Mouse (Mus musculus) hindbrain, embryonic 16.5 days (tissue): Measurements from ENCODE around the gene Ech1. TPM values are rescaled to one million over a fixed set of nuclear protein-coding genes. Genes with fewer than 3 reads are reported as not detected.

Experiments
- ATAC-seq: fragments of 200-750 bp; cut with Nextera tagmentation; 2 replicates; pipeline ENCODE4 v1.8.0; 2017; ENCODE audit warnings: moderate TSS enrichment, moderate library complexity
- H3K27ac ChIP-seq: fragments of 300-500 bp; sonication (generic); 2 replicates; pipeline ENCODE4 v1.5.1; 2014; ENCODE audit warnings: low read depth, mild to moderate bottlenecking, control low read depth, low read length, moderate library complexity
- H3K27me3 ChIP-seq: fragments of 300-500 bp; sonication (generic); replicated peaks from 2 replicates; pipeline ENCODE4 v1.6.1; 2014; ENCODE audit warnings: low read length; ENCODE audit not compliant: control insufficient read depth, insufficient read depth
- H3K36me3 ChIP-seq: fragments of 300-500 bp; sonication (generic); 2 replicates; pipeline ENCODE4 v1.6.1; 2014; ENCODE audit warnings: mild to moderate bottlenecking, low read length, moderate library complexity, mixed read lengths; ENCODE audit not compliant: control insufficient read depth, insufficient read depth
- H3K4me1 ChIP-seq: fragments of 300-500 bp; sonication (generic); 2 replicates; pipeline ENCODE4 v1.6.1; 2014; ENCODE audit warnings: low read depth, low read length; ENCODE audit not compliant: control insufficient read depth, insufficient read depth
- H3K4me2 ChIP-seq: fragments of 300-500 bp; sonication (generic); 2 replicates; pipeline ENCODE4 v1.6.1; 2014; ENCODE audit warnings: mild to moderate bottlenecking, low read length, control low read depth, moderate library complexity
- H3K4me3 ChIP-seq: fragments of 300-500 bp; sonication (generic); 2 replicates; pipeline ENCODE4 v1.5.1; 2014; ENCODE audit warnings: mild to moderate bottlenecking, low read length, control low read depth, moderate library complexity
- H3K9ac ChIP-seq: fragments of 300-500 bp; sonication (generic); 2 replicates; pipeline ENCODE4 v1.6.1; 2014; ENCODE audit warnings: low read depth, mild to moderate bottlenecking, control low read depth, low read length, moderate library complexity
- H3K9me3 ChIP-seq: fragments of 300-500 bp; sonication (generic); 2 replicates; pipeline ENCODE4 v1.6.1; 2014; ENCODE audit warnings: mild to moderate bottlenecking, low read length, moderate library complexity; ENCODE audit not compliant: control insufficient read depth
- WGBS: fragments of 180-500 bp; shearing (Covaris S2); extraction: QIAGEN DNeasy Blood & Tissue Kit; methylation state at CpG from one replicate; pipeline ENCODE4 v1.1.7; 2014; 5-methylcytosine and 5-hydroxymethylcytosine counted together
- polyA plus RNA-seq: library from polyadenylated mRNA; unstranded; fragments of >200 nt; fragmentation: Nextera tagmentation; extraction: Ambion mirVana; gene quantifications from 2 replicates; pipeline ENCODE4 v1.2.1, GENCODE M21; 2015

Gene Ech1
- polyA plus RNA-seq, 1 experiment from 2014 or later, result 117 TPM

DNA sequence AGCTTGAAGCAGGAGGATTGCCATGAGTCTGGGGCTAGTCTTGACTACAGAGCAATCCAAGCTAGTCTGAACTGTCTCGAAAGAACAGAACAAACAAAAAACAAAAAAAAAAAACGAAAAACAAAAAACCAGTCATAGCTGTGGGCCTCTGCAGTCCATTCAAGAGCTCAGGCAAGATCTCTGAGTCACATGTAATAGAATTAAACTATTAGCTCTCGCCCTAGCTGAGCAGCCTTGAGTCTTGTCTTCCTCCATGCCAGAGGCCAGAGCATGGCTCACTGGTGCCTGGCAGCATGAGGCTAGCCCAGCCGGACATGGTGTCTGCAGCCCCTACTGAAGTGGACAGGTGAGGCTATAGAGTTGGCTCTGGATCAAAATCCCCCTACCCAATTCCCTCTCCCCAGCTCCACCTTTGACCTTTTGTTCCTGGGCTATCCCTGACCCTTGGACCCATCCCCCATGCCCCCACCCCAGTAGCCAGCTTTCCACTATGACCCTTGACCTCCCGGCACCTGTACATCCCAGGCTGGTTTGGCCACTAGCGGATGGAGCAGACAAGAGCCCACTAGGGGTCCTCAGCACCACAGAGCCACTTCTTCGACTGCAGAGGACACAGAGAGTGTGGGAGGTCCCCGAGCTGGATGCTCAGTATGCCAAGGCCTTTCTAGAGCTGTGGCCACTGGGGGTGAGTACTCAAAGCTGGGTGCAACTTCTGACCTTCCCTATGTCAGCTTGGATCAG, 34.8 kb upstream of the Ech1 start:
- peak; percentile 65; the same call in 1 of the 2 replicates for ATAC-seq
- H3K4me1 ChIP-seq, result no peaks in the 10 kb centered on the region
- H3K4me3 ChIP-seq, result no peak overlapping the region
- no peak overlapping the region for H3K27ac ChIP-seq
- H3K4me2 ChIP-seq, result no peak overlapping the region
- no peaks in the 10 kb centered on the region for H3K27me3 ChIP-seq
- H3K9ac ChIP-seq, result no peak overlapping the region
- peaks cover 3% of the 10 kb centered on the region for H3K36me3 ChIP-seq
- WGBS, result 50% methylated on average over 8 of the region's 8 CpGs
- H3K9me3 ChIP-seq, result no peaks in the 10 kb centered on the region

DNA sequence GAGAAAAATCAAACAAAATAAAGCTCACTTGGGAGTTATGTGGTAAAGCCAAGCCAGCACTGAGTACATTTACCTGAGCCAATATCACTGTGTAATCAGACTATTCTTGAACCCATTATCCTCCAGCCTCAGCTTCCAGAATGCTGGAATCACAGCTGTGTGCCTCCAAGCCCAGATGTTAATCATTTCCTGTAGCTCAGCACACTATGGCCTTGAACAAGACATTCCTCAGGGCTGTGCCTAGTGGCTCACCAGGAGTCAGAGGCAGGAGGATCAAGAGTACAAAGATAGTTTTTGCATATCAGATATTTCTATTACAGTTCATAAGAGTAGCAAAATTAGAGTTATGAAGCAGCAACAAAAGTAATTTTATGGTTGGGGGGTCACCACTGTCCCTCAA, 33.3 kb upstream of the Ech1 start:
- Histone ChIP-seq H3K27ac (no peak overlapping the region), H3K27me3 (no peaks in the 10 kb centered on the region), H3K4me1 (no peaks in the 10 kb centered on the region; the same call in 1 of the 2 replicates), H3K9ac (no peak overlapping the region), H3K36me3 (peaks cover 3% of the 10 kb centered on the region), H3K4me2 (no peak overlapping the region), H3K9me3 (no peaks in the 10 kb centered on the region), H3K4me3 (no peak overlapping the region)
- ATAC-seq, result no peak

DNA sequence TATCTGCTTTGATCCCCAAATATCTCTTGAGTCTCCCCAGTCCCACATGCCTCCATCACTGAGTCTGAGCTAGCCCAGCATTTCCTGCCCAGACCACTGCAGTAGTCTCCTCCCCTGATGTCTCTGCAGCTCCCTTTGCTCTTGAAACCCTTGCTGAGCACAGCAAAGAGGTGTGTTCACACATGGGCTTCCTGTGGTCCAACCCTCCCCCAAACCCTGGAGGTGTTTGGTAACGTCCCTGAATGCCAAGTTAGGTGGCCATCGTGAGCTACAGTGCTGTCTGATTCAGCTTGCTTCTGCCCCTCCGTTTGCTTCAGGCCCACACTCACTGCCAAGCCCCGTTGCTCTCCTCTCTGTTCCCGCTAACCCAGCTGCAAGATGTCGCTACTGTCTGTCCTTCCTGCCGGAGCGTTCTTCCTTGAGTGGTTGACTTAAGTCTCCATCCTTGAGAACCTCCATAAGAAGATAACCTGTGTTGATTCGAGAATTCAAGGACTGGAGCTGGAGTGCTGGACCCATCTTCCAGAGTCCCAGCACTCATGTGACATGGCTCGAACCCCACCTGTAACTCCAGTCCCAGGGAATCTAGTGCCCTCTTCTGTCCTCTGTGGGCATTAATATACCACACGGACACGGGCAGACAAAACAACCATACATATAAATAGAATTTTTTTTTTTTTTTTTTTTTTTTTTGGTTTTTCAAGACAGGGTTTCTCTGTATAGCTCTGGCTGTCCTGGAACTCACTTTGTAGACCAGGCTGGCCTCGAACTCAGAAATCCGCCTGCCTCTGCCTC, 32.4 kb upstream of the Ech1 start:
- Histone ChIP-seq H3K4me1 (no peaks in the 10 kb centered on the region; the same call in 1 of the 2 replicates), H3K9ac (no peak overlapping the region), H3K4me3 (no peak overlapping the region), H3K27me3 (no peaks in the 10 kb centered on the region), H3K9me3 (no peaks in the 10 kb centered on the region), H3K36me3 (peaks cover 3% of the 10 kb centered on the region), H3K4me2 (no peak overlapping the region), H3K27ac (no peak overlapping the region)
- 88% methylated on average over 13 of the region's 14 CpGs for WGBS
- ATAC-seq, result no peak

DNA sequence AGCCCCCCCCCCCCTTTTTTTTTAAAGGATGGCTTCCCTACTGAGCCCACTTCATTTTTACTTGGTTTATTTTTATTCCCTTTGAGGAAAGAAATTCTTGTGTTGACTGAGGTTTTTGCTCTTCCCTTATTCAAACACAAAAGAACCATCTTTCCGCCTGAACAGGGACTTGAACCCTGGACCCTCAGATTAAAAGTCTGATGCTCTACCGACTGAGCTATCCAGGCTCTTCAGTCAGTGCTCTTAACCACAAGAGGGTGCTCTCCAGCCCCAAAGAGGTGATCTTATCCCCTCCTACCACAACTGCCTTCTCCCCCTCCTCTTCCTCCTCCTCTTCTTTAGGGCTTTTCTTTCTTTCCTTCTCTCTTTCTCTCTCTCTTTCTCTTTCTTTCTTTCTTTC, 31.2 kb upstream of the Ech1 start:
- no peak for ATAC-seq
- no peaks in the 10 kb centered on the region; the same call in 1 of the 2 replicates for H3K4me1 ChIP-seq
- 39% methylated on average over 2 of the region's 2 CpGs for whole genome bisulfite sequencing

DNA sequence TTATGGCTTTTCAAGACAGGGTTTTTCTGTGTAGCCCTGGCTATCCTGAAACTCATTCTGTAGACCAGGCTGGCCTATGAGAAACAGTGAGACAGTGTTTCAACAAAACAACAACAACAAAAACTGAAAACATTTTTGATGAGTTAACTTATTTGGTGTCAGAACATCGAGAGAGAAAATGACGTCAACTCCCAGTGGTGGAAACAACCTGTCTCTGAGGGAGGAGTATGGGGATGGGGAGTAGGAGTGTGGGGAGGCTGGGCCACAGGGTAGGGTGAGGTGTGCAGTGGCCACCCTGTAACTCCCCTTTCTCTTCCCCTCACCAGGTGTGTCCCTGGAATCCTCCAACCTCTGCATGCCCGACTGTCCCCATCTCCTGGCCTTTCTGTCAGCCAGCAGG, 30.5 kb upstream of the Ech1 start:
- Histone ChIP-seq H3K36me3 (no peaks in the 10 kb centered on the region), H3K4me3 (no peak overlapping the region), H3K9me3 (no peaks in the 10 kb centered on the region), H3K9ac (no peak overlapping the region), H3K27me3 (no peaks in the 10 kb centered on the region), H3K27ac (no peak overlapping the region), H3K4me2 (no peak overlapping the region), H3K4me1 (no peaks in the 10 kb centered on the region; the same call in 1 of the 2 replicates)
- WGBS, result 70% methylated on average over 3 of the region's 3 CpGs
- ATAC-seq, result no peak

More for the DNA sequence above, 31.2 kb upstream of the Ech1 start:
- Histone ChIP-seq H3K9me3 (no peaks in the 10 kb centered on the region), H3K36me3 (no peaks in the 10 kb centered on the region), H3K9ac (no peak overlapping the region), H3K4me2 (no peak overlapping the region), H3K27ac (no peak overlapping the region), H3K4me3 (no peak overlapping the region), H3K27me3 (no peaks in the 10 kb centered on the region)

DNA sequence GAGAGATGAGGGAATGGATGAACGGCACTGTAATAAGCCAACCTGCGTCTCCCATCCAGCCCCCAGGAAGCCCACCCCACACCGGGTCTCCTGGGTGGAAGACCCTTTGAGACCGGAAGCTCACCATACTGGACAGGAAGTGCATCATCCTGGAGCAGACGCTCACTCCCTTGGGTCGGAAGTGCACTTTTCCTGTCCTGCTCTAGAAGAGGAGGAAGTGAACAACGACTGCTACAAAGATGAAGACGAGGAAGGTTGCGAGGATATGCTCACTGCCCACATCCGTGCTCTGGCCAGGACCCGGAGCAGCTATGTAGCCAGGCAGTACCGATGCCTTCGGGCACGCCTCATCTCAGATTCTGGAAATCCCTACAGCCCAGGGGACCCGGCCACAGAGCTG, 29.2 kb upstream of the Ech1 start:
- no peak overlapping the region for H3K27ac ChIP-seq
- H3K36me3 ChIP-seq, result no peaks in the 10 kb centered on the region
- no peak overlapping the region for H3K4me2 ChIP-seq
- WGBS, result 74% methylated on average over 15 of the region's 15 CpGs
- ATAC-seq, result no peak
- no peak overlapping the region for H3K4me3 ChIP-seq
- H3K9me3 ChIP-seq, result no peaks in the 10 kb centered on the region
- no peak overlapping the region for H3K9ac ChIP-seq
- no peaks in the 10 kb centered on the region for H3K27me3 ChIP-seq
- no peaks in the 10 kb centered on the region; the same call in 1 of the 2 replicates for H3K4me1 ChIP-seq

DNA sequence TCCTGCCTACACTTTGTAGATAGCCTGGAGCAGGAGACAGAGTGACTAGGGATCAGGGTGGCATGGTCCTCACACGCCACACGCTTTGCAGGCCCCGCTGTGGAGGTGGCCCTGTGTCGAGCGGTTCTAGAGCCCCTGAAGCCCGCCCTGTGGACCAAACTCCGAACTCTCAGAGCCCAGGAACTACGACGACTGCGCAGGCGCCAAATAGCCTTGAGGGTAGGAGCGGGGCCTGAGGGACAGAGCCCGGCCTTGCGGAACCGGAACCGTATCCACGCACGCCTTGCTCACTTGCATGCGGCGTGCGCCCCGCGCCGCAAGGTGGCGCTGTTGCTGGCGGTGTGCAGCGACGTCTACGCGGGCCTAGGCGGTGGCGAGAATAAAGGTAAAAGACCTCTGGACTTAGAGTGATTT, 28.4 kb upstream of the Ech1 start:
- H3K27me3 ChIP-seq, result no peaks in the 10 kb centered on the region
- no peak overlapping the region for H3K27ac ChIP-seq
- H3K4me1 ChIP-seq, result no peaks in the 10 kb centered on the region; the same call in 1 of the 2 replicates
- no peaks in the 10 kb centered on the region for H3K36me3 ChIP-seq
- H3K4me3 ChIP-seq, result peak overlapping the region; percentile 8; the same call in 1 of the 2 replicates
- peak overlapping the region; percentile 51 for H3K9ac ChIP-seq
- ATAC-seq, result peak; percentile 65
- 14% methylated on average over 32 of the region's 32 CpGs for WGBS
- H3K9me3 ChIP-seq, result no peaks in the 10 kb centered on the region
- H3K4me2 ChIP-seq, result peak overlapping the region; percentile 44

DNA sequence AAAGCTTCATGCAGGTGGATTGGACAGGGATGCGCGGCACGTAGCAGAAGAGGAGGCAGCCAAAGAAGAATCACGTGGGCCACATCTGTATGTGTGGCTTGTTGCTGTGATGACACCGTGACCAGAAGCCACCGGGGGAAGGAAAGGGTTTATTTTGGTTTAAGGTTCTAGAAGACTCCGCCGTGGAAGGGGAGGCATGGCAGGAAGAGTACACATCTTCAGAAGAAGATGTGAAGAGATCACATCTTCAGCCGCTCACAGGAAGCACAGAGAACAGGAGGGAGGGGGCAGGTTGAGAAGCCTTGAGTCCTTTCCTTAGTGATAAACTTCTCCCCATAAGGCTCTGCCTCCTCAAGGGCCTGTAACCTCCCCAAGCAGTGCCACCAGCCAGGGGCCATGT, 25.0 kb upstream of the Ech1 start:
- WGBS, result 94% methylated on average over 9 of the region's 9 CpGs
- H3K36me3 ChIP-seq, result no peaks in the 10 kb centered on the region
- no peak overlapping the region for H3K4me2 ChIP-seq
- no peak overlapping the region for H3K9ac ChIP-seq
- no peak for ATAC-seq
- no peak overlapping the region for H3K4me3 ChIP-seq
- H3K27me3 ChIP-seq, result no peaks in the 10 kb centered on the region
- no peak overlapping the region for H3K27ac ChIP-seq
- H3K4me1 ChIP-seq, result peaks cover 6% of the 10 kb centered on the region
- H3K9me3 ChIP-seq, result no peaks in the 10 kb centered on the region

DNA sequence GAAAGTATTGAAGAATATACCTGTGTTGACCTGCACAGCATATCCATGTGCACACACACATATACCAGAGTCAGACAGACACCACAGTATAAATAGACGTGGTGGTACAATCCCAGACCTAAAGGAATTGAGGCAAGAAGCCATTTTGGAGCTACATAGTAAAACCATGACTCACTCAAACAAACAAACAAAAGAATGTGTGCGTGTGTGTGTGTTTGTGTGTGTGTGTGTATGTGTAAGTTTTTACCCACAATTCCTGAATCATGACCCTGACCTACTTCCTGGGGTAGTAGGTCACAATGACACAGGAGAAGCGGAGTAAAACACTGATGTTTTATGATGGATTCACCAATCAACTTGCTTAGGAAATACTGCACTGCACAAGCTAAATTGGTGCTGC, 23.6 kb upstream of the Ech1 start:
- no peaks in the 10 kb centered on the region for H3K27me3 ChIP-seq
- H3K9me3 ChIP-seq, result no peaks in the 10 kb centered on the region
- H3K27ac ChIP-seq, result no peak overlapping the region
- H3K4me1 ChIP-seq, result peaks cover 6% of the 10 kb centered on the region
- no peak overlapping the region for H3K4me3 ChIP-seq
- no peaks in the 10 kb centered on the region for H3K36me3 ChIP-seq
- H3K4me2 ChIP-seq, result no peak overlapping the region
- ATAC-seq, result no peak
- H3K9ac ChIP-seq, result no peak overlapping the region
- 72% methylated on average over 3 of the region's 3 CpGs for WGBS
